Mouse (Mus musculus): ENCODE data around the gene Kctd8.

GRCm38 (mm10) chr5:69301665-69302064 lies 39.8 kb downstream of the Kctd8 start:
- TF ChIP-seq CTCF (IDR thresholded peaks at IDR 0.05; ENCODE audit: extremely low read depth, insufficient read depth, low read length) (no peak), POLR2A (IDR thresholded peaks at IDR 0.05; ENCODE audit: extremely low read depth, insufficient read depth, low read length) (no peak)
